Mouse (Mus musculus) large intestine, adult 2 months (tissue): ENCODE results near the gene Hoxb2. TPM values are rescaled to one million over a fixed set of nuclear protein-coding genes. Genes with fewer than 3 reads are reported as not detected.

ENCODE experiments used
- DNase-seq: peaks from one replicate; pipeline ENCODE4 v3.0.0-alpha.2; 2012; ENCODE audit warnings: low read depth, low spot score
- WGBS: fragments of 180-500 bp; shearing (Covaris S2); methylation state at CpG from one replicate; pipeline ENCODE4 v1.1.7; 2018; 5-methylcytosine and 5-hydroxymethylcytosine counted together
- polyA plus RNA-seq: library from polyadenylated mRNA; depleted of rRNA; stranded (reverse); fragments of >200 nt; gene quantifications from 2 replicates; pipeline ENCODE4 v1.2.3, GENCODE M21; 2012

Hoxb2 gene
- polyA plus RNA-seq, 1 experiment: 3.8 TPM

DNA sequence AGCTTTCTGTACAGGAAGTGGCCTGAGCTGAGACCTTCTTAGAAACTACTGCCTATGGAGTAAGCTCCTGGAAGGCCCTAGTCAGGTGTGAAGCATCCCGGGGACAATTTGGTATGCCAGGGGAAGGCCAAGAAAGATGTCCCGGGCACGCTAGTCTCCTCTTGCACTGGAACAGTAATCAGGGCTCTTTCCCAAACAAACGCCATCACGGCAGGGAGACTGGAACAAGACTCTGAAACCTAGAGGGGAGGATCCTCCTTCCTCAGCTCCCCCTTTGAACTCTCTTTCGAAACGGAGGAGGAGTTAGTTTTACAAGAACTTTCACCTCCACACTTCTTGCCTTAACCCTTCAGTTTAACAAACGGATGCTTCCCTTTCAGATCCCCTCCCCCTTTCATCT, 18.2 kb upstream of the Hoxb2 start:
- WGBS: 11% methylated on average over 8 of the region's 8 CpGs
- DNase-seq: no peak

DNA sequence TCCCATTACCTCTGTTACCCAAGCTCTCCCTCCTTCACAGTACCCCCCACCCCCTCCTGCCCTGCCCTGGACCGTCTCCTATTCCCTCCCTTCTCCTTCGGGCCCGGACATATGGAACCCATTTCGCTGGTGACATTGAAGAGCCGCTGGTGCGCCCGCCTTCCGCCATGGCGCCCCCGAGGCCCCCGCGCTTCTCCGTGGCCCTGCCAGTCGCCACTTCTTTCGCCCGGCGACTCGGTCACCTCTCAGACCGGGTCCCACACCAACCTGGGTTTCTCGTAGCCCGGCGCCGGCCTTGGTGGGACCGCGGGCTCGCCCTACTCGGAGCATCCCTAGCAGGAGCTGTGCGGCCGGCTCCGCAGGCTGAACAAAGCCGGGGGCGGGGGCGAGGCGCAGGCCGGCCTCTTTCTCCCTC, 17.7 kb upstream of the Hoxb2 start:
- no peak for DNase-seq
- WGBS: 36% methylated on average over 35 of the region's 35 CpGs

DNA sequence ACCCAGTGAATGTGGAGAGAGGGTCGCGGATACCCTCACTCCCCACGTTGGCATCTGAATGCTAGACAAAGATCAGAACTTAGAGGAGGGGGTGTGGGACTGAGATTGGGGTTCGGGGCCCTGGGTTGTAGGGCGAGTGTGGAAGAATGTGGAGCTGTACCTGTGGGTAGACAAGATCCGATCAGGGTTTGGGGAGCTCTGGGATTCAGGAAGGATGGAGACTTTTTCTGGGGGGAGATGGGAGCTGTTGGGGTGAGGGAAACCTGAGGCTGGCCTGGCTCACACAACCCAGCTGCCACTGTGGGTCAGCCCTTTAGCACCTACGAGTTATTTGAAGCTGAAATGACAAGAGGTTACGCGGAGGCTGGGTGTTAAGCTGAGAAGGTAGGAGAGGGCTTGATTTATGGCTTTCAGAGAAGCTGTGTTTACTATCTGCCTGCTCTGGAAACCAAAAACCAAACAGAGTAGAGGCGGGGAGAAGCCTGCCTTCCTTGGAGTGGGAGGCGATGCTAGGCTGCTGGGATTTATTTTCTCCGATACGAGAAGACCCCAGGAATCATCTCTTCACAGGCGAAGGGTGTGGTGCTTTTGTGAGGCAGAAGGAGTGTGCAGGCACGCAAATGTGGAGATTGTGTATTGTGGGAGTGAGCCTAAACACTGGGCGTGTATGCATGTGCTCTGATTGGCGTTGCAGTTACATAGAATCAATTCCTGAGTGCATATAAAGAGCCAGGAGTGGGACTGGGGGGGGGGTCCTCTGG, 16.9 kb upstream of the Hoxb2 start:
- DNase-seq: no peak
- 24% methylated on average over 17 of the region's 17 CpGs for WGBS

DNA sequence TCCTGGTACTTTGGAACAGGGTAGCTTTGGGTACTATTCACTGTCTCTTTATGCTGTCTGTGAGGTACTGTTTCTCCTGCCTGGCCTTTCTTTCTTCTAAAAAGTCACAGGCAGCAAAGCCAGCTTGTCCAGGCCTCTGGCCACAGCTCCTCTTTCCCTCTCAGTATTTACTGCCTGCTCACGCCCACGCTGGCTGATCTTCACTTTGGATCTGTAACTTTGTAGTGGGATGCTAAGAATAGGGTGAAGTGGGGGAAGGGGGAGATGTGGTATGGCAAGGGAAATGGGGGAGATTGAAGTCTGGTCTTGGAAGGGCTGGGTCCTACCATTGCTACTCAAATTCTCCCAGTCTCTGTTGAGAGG, 16.3 kb upstream of the Hoxb2 start:
- 20% methylated on average over 2 of the region's 2 CpGs for WGBS
- no peak for DNase-seq

DNA sequence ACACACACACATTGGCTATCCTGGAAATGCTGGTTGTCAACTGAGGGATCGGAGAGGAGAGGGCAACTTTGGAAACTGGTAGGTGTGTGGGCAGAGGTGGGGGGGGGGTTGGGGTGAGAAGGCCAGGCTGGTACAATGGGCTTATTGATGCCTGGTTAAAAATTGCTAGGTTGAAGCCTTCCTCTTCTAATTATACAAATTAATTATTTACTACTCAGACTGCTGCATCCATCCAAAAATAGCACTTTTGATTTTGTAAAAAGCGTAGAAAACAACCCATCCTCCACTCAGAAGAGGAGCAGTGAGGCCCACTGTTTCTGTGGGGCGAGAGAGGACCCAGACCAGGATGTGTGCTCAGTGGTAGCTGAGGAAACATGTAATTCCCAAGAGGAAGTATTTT, 15.3 kb upstream of the Hoxb2 start:
- WGBS: 37% methylated on average over 3 of the region's 3 CpGs
- DNase-seq: no peak

DNA sequence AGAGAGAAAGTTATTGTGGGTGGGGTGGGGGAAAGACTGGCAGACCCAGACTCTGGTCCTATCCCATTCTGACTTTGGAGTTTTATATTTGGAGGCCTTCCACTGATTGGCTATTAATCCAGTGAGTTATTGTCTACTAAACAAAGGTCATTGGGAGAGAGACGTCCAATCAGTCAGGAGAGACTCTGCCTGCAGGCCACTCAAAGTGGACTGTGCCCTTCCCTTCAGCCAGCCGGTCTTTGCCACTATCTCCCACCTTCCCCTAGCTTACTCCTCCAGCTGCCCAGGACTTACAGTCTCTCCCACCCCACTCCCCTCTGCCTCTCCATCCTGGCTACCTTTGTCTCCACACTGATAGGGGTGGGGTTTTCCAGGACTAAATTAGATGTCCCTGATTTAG, 13.7 kb upstream of the Hoxb2 start:
- 40% methylated on average over 2 of the region's 2 CpGs for WGBS

DNA sequence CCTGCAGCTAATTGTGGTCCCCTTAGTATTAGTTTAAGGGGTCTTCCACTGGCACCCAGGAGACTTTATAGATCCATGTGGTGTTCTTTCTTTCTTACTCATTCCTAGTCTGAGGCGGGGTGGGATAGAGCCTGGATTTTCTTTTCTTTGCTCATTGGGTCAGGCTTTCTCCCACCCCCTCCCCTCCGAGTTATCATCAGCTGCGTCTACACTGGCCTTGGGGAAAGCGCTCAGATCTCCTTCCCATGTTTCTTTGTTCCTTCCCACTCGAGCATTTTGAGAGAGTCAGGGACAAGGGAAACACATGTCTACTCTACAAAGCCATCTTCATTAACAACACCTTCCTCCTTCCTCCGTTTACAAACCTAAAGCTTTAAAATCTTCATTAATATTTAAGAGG, 13.3 kb upstream of the Hoxb2 start:
- WGBS: 71% methylated on average over 6 of the region's 6 CpGs
- DNase-seq: no peak

More for the DNA sequence above, 13.7 kb upstream of the Hoxb2 start:
- DNase-seq: no peak

DNA sequence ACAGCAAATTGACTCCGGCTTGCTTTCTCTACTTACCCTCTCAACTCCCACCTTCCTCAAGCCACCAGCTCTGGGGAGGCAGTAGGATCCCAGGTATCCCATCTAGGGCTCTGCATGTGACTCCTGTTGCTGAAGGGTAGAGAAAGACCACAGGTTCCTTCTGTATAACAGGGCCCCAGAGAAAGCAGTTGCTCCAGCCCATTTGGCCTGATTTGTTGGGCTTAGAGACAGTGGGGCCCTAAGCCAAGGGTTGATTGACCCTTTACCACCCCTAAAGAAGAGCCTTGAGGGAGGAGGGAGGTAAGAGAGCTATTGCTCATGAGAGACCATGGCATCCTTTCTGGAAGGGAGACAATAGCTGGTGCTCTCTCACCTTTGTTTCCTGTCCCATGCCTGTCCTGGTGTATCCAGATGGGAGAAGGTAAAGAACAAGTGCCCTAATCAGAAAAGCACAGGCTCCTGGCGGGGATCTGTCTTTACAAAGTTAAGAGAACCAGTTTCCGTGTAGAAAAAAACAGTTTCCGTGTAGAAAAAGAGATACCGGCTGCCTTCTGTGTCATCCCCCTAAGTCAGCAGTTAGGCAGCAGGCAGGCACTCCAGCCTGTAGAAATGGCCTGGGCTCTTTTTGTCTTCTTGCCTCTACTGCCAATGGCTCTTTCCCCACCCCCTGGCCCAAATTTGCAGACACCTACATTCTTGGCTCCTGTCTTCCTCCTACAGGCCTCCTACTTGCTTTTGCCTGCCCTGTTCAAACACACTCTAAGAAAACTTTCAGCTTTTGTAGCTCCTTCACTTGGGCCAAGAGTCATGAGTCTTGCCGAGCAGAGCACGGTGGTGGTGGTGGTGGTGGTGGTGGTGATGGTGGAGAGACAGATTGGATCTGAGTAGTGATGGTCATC, 11.1 kb upstream of the Hoxb2 start:
- DNase-seq: no peak
- WGBS: 71% methylated on average over 7 of the region's 7 CpGs

DNA sequence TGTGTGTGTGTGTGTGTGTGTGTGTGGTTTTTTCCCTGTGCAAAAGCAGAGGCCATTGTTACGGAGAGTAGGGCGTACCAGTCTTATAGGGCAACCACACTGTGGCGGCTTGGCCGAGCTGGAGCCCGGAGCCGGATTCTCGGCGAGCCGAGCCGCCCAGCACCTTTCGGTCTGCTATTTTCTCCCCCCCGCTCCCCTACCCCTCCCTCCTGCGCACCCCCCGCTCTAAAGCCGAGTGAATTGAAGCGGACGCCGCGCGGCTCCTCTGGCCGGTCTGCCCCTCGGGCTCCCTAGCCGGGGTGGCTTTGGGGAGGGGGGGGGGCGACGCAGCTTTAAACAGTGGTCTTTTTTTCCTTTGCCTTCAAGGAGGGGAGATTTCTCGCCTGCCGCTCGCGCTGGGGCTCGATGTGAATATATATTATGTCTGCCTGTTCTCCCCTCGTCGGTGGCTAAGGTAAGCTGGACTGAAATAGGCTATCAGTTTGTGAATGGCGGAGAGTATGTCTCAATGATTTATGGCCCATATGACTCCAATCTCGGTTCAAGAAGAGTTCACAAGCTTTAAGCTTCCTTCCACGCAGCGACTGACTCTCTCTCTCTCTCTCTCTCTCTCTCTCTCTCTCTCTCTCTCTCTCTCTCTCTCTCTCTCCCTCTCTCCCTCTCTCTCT, 9.5 kb upstream of the Hoxb2 start:
- 19% methylated on average over 32 of the region's 36 CpGs for WGBS
- no peak for DNase-seq

DNA sequence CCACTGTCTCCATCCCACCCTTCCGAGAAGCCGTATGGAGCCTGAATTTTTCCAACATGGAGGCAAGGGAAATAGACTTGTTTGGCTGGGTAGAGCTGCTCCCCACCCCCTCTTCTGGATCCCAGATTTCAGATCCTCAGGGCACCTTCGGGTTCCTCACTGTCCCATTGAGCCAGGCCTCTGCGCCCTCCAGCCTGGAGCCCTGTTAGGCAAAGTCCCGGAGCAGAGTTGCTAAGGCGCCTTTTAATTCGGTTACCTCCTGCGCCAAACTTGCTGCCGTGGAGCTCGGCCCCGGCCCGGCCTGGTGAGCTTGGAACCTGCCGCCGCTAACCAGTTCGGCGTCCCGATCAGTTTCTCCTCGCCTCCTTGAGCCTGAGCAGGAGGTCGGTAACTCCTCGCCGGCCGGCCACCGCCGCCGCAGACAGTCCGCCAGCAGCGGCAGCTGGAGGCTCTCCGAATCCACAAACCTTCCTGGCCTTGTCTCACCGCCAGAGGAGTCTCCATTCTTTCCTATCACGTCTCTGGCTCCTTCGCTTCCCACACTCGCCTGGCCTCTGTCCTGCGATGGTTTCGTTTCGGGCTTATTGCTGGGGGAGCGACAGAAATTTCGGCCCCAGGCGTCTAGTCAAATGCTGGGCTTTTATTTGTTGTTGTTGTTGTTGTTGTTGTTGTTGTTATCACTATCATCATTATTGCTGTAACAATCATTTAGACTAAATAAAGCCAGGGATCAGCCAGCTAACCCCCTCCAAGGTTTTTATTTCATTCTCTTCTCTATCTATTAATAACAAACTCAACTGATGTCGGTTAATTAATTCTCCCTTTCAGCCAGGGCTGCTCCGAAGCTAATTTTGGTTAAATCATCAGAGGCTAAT, 8.4 kb upstream of the Hoxb2 start:
- WGBS: 38% methylated on average over 40 of the region's 40 CpGs
- no peak for DNase-seq

DNA sequence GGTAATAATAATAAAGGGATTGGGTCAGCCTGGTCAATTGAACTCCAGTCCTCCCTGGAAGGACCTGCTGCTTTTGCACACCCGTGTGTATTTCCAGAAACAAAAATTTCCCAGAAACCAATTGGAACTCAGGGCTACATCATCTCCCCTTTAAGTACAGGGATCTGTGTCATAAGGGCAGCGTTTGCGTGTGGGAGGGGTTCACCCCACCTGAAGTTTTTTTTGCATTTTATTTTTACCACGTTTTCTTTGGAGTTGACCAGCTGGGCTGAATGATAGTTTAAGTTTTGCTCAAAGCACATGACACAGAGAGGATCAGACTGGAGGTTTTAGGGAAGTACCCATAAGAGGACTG, 7.8 kb upstream of the Hoxb2 start:
- DNase-seq: no peak
- 42% methylated on average over 4 of the region's 4 CpGs for WGBS

DNA sequence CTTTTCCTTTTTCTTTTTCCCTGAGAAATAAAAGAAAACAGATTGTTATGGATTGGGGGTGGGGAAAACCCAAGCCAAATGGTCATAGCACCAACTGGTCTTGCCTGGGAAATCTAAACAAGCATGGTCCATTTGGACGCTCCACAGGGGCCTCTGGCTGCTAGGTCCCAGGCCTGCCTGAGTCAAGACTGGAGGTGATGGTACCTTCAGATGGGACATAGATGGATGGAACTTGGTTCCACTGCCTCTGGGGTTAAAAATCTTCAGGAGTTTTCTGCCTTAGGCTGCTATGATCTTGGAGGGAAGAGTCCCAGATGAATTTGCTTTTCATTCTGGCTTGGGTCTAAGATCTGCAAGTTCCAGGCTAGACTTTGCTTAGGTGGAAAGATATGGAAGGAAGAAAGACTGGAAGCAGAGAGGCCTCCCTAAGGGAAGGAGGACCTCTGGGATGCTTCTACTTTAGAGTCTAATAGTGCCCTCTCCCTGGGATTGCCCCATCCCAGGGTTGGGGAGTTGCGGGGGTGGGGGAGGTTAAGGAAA, 7.0 kb upstream of the Hoxb2 start:
- WGBS: 81% methylated on average over 2 of the region's 2 CpGs
- DNase-seq: no peak

DNA sequence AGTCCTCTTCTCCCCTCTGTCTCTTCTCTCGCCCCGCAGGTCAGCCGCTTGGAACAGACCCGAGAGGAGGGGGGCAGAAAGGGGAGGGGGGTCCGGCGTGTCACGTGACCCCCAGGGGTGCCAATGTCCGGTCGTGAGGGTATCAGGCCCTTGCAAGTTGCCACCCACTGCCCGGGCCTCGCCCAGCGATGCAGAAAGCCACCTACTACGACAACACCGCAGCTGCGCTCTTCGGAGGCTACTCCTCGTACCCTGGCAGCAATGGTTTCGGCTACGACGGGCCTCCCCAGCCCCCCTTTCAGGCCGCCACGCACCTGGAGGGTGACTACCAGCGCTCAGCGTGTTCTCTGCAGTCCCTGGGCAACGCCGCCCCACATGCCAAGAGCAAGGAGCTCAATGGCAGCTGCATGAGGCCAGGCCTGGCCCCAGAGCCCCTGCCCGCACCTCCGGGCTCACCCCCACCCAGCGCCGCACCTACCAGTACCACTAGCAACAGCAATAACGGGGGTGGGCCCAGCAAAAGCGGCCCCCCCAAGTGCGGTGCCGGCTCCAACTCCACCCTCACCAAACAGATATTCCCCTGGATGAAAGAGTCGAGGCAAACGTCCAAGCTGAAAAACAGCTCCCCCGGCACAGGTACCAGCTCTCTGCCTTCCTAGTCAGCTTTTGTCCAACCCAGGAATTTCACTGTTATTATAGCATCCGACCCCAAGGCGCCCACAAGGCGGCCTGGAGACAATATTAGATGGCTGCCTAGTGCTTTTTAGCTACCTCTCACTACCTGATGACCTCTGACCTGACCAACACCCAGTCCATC, 6.1 kb upstream of the Hoxb2 start:
- 67% methylated on average over 40 of the region's 40 CpGs for WGBS
- DNase-seq: no peak

DNA sequence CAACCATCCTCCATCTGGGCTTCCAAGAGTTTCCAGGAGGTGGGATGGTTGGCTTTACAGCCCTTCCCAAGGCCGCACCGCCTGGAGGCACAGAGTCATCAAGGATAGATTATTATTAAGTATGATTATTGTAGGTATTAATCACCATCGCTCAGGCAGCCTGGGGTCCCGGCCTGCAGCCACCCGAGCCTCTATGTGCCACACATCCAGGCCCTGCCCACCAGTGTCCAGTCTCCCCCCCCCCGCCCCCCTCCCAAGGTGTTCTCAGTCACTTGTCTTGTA, 5.5 kb upstream of the Hoxb2 start:
- 74% methylated on average over 5 of the region's 6 CpGs for WGBS
- no peak for DNase-seq

DNA sequence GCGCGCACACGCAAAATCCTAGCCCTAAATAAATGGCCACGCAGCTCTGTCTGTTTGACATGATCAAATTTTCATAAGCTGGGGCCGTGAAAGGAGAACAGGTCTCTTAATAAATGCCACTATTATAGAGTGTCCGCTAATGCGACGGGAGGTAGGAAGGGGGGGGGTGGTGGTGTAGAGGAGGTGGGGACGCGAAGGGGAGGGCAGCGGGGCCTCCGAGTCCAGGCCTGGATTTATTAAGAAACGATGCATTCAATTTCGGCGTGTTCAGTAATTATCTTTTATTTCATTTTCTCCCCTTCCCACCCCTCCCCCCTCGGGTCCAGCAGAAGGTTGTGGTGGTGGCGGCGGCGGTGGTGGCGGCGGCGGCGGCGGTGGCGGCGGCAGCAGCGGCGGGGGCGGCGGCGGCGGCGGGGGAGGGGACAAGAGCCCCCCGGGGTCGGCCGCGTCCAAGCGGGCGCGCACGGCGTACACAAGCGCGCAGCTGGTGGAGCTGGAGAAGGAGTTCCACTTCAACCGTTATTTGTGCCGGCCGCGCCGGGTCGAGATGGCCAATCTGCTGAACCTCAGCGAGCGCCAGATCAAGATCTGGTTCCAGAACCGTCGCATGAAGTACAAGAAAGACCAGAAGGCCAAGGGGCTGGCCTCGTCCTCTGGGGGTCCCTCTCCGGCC, 5.0 kb upstream of the Hoxb2 start:
- 45% methylated on average over 53 of the region's 56 CpGs for WGBS
- DNase-seq: no peak

DNA sequence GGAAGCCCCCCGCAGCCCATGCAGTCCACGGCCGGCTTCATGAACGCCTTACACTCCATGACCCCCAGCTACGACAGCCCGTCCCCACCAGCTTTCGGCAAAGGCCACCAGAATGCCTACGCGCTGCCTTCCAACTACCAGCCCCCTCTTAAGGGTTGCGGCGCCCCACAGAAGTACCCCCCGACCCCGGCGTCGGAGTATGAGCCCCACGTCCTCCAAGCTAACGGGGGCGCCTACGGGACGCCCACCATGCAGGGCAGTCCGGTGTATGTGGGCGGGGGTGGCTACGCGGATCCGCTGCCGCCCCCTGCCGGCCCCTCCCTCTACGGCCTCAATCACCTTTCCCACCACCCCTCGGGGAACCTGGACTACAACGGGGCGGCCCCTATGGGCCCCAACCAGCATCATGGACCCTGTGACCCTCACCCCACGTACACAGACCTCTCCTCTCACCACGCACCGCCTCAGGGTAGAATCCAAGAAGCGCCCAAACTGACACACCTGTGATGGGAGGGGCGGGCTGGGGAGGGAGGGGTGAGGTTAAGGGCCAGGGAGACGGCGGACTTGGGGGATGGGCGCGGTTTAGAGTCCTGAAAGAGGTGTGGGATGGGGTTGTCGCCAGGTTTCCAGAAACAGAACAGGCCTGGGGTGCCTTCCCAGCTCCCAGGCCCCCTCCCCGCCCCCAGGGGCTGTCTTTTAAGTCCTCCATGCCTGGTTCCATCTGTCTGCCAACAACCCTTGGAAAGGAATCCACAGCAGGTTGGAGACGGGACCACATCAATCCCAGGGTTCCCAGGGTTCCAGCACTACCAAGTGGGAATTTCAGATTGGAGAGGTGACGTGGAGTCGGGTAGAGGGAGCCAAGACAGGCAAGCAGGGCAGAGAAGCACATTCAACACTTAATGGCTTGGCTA, 4.2 kb upstream of the Hoxb2 start:
- 48% methylated on average over 45 of the region's 45 CpGs for WGBS
- no peak for DNase-seq

DNA sequence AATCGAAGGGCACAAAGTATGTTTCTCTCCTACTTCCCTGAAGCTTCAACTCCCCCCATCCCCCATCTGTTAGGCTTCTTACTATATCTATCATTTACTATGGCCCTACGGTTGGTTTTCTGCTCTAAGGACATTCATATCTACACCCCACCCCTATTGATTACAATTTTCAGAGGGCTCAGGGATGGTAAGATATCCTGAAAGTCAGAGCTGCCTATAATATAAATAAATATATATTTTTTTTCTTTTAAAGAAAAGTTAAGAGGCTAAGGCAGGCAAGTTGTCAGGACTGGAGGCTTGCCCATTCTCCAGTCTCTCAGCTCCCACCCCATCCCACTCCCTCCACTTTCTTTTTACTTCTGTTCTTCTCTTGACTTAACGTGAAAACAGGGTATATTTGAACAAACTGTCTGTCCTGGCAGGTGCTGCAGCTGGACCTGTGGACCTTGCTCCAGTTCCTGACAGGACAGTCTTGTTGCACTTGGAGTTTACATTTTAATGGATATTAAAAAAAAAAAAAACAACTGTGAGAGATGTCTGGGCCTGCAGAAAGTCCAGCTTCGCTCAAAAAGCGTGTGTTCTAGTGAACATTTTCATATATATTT, 3.3 kb upstream of the Hoxb2 start:
- DNase-seq: no peak
- 64% methylated on average over 5 of the region's 5 CpGs for WGBS
